Comparison of ENCODE assay signal across 28 mouse cellular contexts in the genomic region with DNA sequence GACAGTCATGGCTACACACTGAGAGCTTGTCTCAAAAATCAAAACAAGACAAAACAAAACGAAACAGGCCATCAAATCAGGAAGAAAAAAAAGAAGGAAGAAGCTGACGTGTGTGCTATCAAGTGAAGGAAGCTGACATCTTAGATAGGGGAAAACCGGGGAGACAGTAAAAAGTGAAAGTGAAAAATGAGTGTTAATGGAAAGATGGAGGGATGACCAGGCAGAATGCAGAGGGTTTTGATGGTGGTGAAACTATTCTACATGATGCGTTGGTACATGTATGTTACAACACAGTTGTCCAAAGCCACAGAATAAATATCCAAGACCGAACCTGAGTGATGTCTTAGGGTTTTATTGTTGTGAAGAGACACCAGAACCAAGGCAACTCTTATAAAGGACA.
DNase-seq lines count a peak whose midpoint lies in the region; ATAC-seq and TF ChIP-seq lines count a peak whose summit lies in the region.
"Had no signal": no experiment of that assay in that cellular context is flagged by ENCODE, and none has a peak within 500 bp of the region (broad histone marks: within the 10 kb centered on the region; RNA-seq: fewer than 3 reads in every experiment).

No protein-coding gene starts in this region.

- peak; percentile 42 for DNase-seq in CH12.LX (ENCODE audit: extremely low read depth)
- no peak for DNase-seq in retina, postnatal 1 day
- no peak for DNase-seq in gastrocnemius, postnatal 36 days
- DNase-seq in adrenal gland, adult (ENCODE audit: inconsistent age in 2 of 2, low spot score in 1 of 2): no peak
- DNase-seq in lung, postnatal 10 days: no peak
- DNase-seq: adrenal gland, adult 8-10 months; adrenal gland, postnatal 36 days; cerebellum, adult 18-20 months; cerebellum, adult 9-10 months; cerebellum, postnatal 14 days; forebrain, postnatal 0 days; gastrocnemius, adult 2 months; gastrocnemius, postnatal 25 days; heart, adult 11 months; heart, postnatal 10 days; heart, postnatal 36 days had no signal

- peak overlapping the region; percentile 46 for H3K4me2 ChIP-seq in CH12.LX (ENCODE audit: insufficient read depth, low read depth, poor library complexity, severe bottlenecking)
- H3K4me2 ChIP-seq: embryonic facial prominence, embryonic 12.5 days; embryonic facial prominence, embryonic 15.5 days; heart, embryonic 11.5 days; heart, embryonic 15.5 days; hindbrain, embryonic 13.5 days had no signal

- no peaks in the 10 kb centered on the region for H3K79me2 ChIP-seq in CH12.LX (replicated peaks; ENCODE audit: control insufficient read depth, extremely low read depth, insufficient read depth, poor library complexity, severe bottlenecking)

- no peak for TF ChIP-seq RAD21 in CH12.LX (IDR thresholded peaks at IDR 0.05; ENCODE audit: low read depth, low read length)

- H3K9me3 ChIP-seq in CH12.LX (replicated peaks; ENCODE audit: low read length): no peaks in the 10 kb centered on the region
- H3K9me3 ChIP-seq: embryonic facial prominence, embryonic 12.5 days; embryonic facial prominence, embryonic 15.5 days; heart, embryonic 15.5 days; hindbrain, embryonic 10.5 days; hindbrain, embryonic 13.5 days had no signal

- in situ Hi-C loops in CH12.LX (cut with MboI; ENCODE audit: low pct_ligation_motif_present, low pct_unique_long_range_greater_than_20kb, low sequenced_read_pairs): no loop called here

- intact Hi-C loops in gastrocnemius, postnatal 36 days (cut with DNase I): no loop called here

- peak overlapping the region in 1 of 3 experiments; percentile 17 for H3K4me3 ChIP-seq in CH12.LX (replicated peaks in 1 of 3; ENCODE audit: low read depth in 2 of 3, low read length in 2 of 3, poor library complexity in 1 of 3)
- H3K4me3 ChIP-seq: embryonic facial prominence, embryonic 12.5 days; embryonic facial prominence, embryonic 15.5 days; gastrocnemius, adult 2 months; heart, embryonic 15.5 days; hindbrain, embryonic 10.5 days; hindbrain, embryonic 13.5 days had no signal

- no peak for TF ChIP-seq CTCF in CH12.LX (conservative IDR thresholded peaks at IDR 0.05 in 1 of 2, IDR thresholded peaks at IDR 0.05 in 1 of 2; ENCODE audit: low read depth in 2 of 2, low read length in 2 of 2)

- no peaks in the 10 kb centered on the region for H3K27me3 ChIP-seq in CH12.LX (replicated peaks)
- H3K27me3 ChIP-seq: embryonic facial prominence, embryonic 12.5 days; embryonic facial prominence, embryonic 15.5 days had no signal

- no peak for TF ChIP-seq POLR2A in CH12.LX (IDR thresholded peaks at IDR 0.05; ENCODE audit: low read depth, low read length)

- TF ChIP-seq EP300 in CH12.LX (IDR thresholded peaks at IDR 0.05; ENCODE audit: low read length): no peak

- H3K4me1 ChIP-seq in CH12.LX (ENCODE audit: control insufficient read depth in 1 of 2, insufficient read depth in 2 of 2): peaks cover 5 to 31% of the 10 kb centered on the region in 2 experiments
- H3K4me1 ChIP-seq: embryonic facial prominence, embryonic 12.5 days; embryonic facial prominence, embryonic 15.5 days; heart, embryonic 15.5 days; hindbrain, embryonic 10.5 days; hindbrain, embryonic 13.5 days had no signal

- H3K9ac ChIP-seq in CH12.LX (ENCODE audit: insufficient read depth, low read depth): no peak overlapping the region
- H3K9ac ChIP-seq: embryonic facial prominence, embryonic 12.5 days; embryonic facial prominence, embryonic 15.5 days; forebrain, postnatal 0 days; heart, embryonic 15.5 days; hindbrain, embryonic 13.5 days had no signal

- ATAC-seq in common myeloid progenitor, adult 5-6 weeks (replicated peaks; ENCODE audit: low read depth, poor library complexity, severe bottlenecking): peak; percentile 42
- ATAC-seq in megakaryocyte, adult 5-6 weeks (ENCODE audit: poor library complexity, severe bottlenecking): peak; percentile 82
- peak; percentile 38 for ATAC-seq in neutrophil, adult 5-6 weeks (ENCODE audit: extremely low read depth, insufficient number of reproducible peaks, low FRiP score, poor library complexity, severe bottlenecking)
- ATAC-seq: forebrain, embryonic 14.5 days; forebrain, postnatal 0 days; hindbrain, embryonic 16.5 days had no signal

- dilution Hi-C loops in CH12.LX (cut with MboI; ENCODE audit: extremely low pct_ligation_motif_present, extremely low pct_unique_long_range_greater_than_20kb, low sequenced_read_pairs): no loop called here

- no peak overlapping the region for H3K27ac ChIP-seq in CH12.LX (ENCODE audit: insufficient read depth, low read depth)
- H3K27ac ChIP-seq: embryonic facial prominence, embryonic 12.5 days; embryonic facial prominence, embryonic 15.5 days; gastrocnemius, adult 2 months; heart, embryonic 15.5 days; hindbrain, embryonic 10.5 days; hindbrain, embryonic 13.5 days had no signal

- H3K36me3 ChIP-seq in CH12.LX (replicated peaks in 1 of 2; ENCODE audit: control insufficient read depth in 1 of 2, insufficient read depth in 1 of 2, low read length in 1 of 2): peaks cover 0 to 2% of the 10 kb centered on the region in 2 experiments
- H3K36me3 ChIP-seq: embryonic facial prominence, embryonic 12.5 days; embryonic facial prominence, embryonic 15.5 days; G1E; heart, embryonic 15.5 days; hindbrain, embryonic 10.5 days; hindbrain, embryonic 13.5 days had no signal

TF ChIP-seq in CH12.LX, 34 proteins besides CTCF, POLR2A, EP300 and RAD21:
- no peak for TF ChIP-seq MXI1 (IDR thresholded peaks at IDR 0.05; ENCODE audit: low read depth, low read length)
- no peak for TF ChIP-seq USF2 (conservative IDR thresholded peaks at IDR 0.05; ENCODE audit: low read depth, low read length)
- no peak for TF ChIP-seq NELFE (IDR thresholded peaks at IDR 0.05; ENCODE audit: low read depth, low read length)
- TF ChIP-seq SMC3 (IDR thresholded peaks at IDR 0.05; ENCODE audit: low read depth, low read length): no peak
- no peak for TF ChIP-seq ELF1 (IDR thresholded peaks at IDR 0.05; ENCODE audit: low read depth, low read length)
- no peak for TF ChIP-seq GABPA (IDR thresholded peaks at IDR 0.05; ENCODE audit: insufficient replicate concordance, low read depth, low read length)
- TF ChIP-seq MYC (IDR thresholded peaks at IDR 0.05; ENCODE audit: low read depth, low read length): no peak
- TF ChIP-seq HCFC1 (IDR thresholded peaks at IDR 0.05; ENCODE audit: low read depth, low read length): no peak
- TF ChIP-seq JUND (conservative IDR thresholded peaks at IDR 0.05; ENCODE audit: low read depth, low read length): no peak
- TF ChIP-seq TCF12 (IDR thresholded peaks at IDR 0.05; ENCODE audit: low read depth, low read length): no peak
- TF ChIP-seq E2F4 (IDR thresholded peaks at IDR 0.05; ENCODE audit: insufficient replicate concordance, low read depth, low read length): no peak
- TF ChIP-seq ZNF384 (IDR thresholded peaks at IDR 0.05; ENCODE audit: low read depth, low read length): peak; percentile 49; the same call in 1 of the 2 replicates
- no peak for TF ChIP-seq PAX5 (IDR thresholded peaks at IDR 0.05; ENCODE audit: low read length)
- 0 out of 2 replicates have a peak, but pooled peaks have one; percentile 6 for TF ChIP-seq MAFK (IDR thresholded peaks at IDR 0.05; ENCODE audit: insufficient replicate concordance, low read length)
- TF ChIP-seq BHLHE40 (IDR thresholded peaks at IDR 0.05; ENCODE audit: low read depth, low read length): no peak
- no peak for TF ChIP-seq MEF2A (IDR thresholded peaks at IDR 0.05; ENCODE audit: borderline replicate concordance, low read depth, low read length)
- no peak for TF ChIP-seq ZMIZ1 (IDR thresholded peaks at IDR 0.05; ENCODE audit: low read depth, low read length)
- TF ChIP-seq CHD1 (IDR thresholded peaks at IDR 0.05; ENCODE audit: low read depth, low read length): no peak
- TF ChIP-seq CHD2 (IDR thresholded peaks at IDR 0.05; ENCODE audit: low read length): no peak
- TF ChIP-seq ETS1 (conservative IDR thresholded peaks at IDR 0.05; ENCODE audit: low read depth, low read length): peak; percentile 50
- no peak for TF ChIP-seq RCOR1 (conservative IDR thresholded peaks at IDR 0.05; ENCODE audit: low read depth, low read length)
- no peak for TF ChIP-seq MAX (IDR thresholded peaks at IDR 0.05; ENCODE audit: low read length)
